Mouse (Mus musculus) forebrain, embryonic 11.5 days (tissue): ENCODE data around the gene Pip4k2a. TPM values are rescaled to one million over a fixed set of nuclear protein-coding genes. Genes with fewer than 3 reads are reported as not detected.

ENCODE experiments used
- ATAC-seq: fragments of 200-750 bp; cut with Nextera tagmentation; replicated peaks from 2 replicates; pipeline ENCODE4 v1.8.0; 2017; ENCODE audit warnings: moderate TSS enrichment; ENCODE audit not compliant: low FRiP score
- DNase-seq: peaks from one replicate; pipeline ENCODE4 v3.0.0-alpha.2; 2017; ENCODE audit warnings: low spot score
- H3K27ac ChIP-seq: fragments of 300-500 bp; sonication (generic); 2 replicates; pipeline ENCODE4 v1.5.1; 2014; ENCODE audit warnings: low read depth, low read length
- H3K27me3 ChIP-seq: fragments of 300-500 bp; sonication (generic); 2 replicates; pipeline ENCODE4 v1.6.1; 2014; ENCODE audit warnings: mild to moderate bottlenecking, low read length, mixed read lengths; ENCODE audit not compliant: control insufficient read depth, insufficient read depth
- H3K36me3 ChIP-seq: fragments of 300-500 bp; sonication (generic); 2 replicates; pipeline ENCODE4 v1.6.1; 2014; ENCODE audit warnings: mild to moderate bottlenecking, low read length, moderate library complexity, mixed read lengths; ENCODE audit not compliant: control insufficient read depth, insufficient read depth
- H3K4me1 ChIP-seq: fragments of 300-500 bp; sonication (generic); replicated peaks from 2 replicates; pipeline ENCODE4 v1.6.1; 2014; ENCODE audit warnings: low read length, mixed read lengths; ENCODE audit not compliant: control insufficient read depth, insufficient read depth
- H3K4me2 ChIP-seq: fragments of 300-500 bp; sonication (generic); 2 replicates; pipeline ENCODE4 v1.6.1; 2014; ENCODE audit warnings: low read depth, mild to moderate bottlenecking, low read length, moderate library complexity, mixed read lengths; ENCODE audit not compliant: severe bottlenecking
- H3K4me3 ChIP-seq: fragments of 300-500 bp; sonication (generic); 2 replicates; pipeline ENCODE4 v1.5.1; 2014; ENCODE audit warnings: low read depth, low read length
- H3K9ac ChIP-seq: fragments of 300-500 bp; sonication (generic); 2 replicates; pipeline ENCODE4 v1.6.1; 2014; ENCODE audit warnings: low read length
- H3K9me3 ChIP-seq: fragments of 300-500 bp; sonication (generic); 2 replicates; pipeline ENCODE4 v1.6.1; 2016; ENCODE audit warnings: low read length, mixed read lengths; ENCODE audit not compliant: control insufficient read depth
- WGBS: fragments of 180-500 bp; shearing (Covaris S2); extraction: QIAGEN DNeasy Blood & Tissue Kit; methylation state at CpG from one replicate; pipeline ENCODE4 v1.1.7; 2014; 5-methylcytosine and 5-hydroxymethylcytosine counted together
- polyA plus RNA-seq: library from polyadenylated mRNA; unstranded; fragments of >200 nt; fragmentation: Nextera tagmentation; extraction: Ambion mirVana; gene quantifications from 2 replicates; pipeline ENCODE4 v1.2.1, GENCODE M21; 2014

The Pip4k2a gene
- polyA plus RNA-seq, 1 experiment from 2014 or later: 9.2 TPM

- Histone ChIP-seq H3K4me3 (no peak overlapping the region), H3K36me3 (no peaks in the 10 kb centered on the region), H3K9me3 (peaks cover 4% of the 10 kb centered on the region; the same call in 1 of the 2 replicates), H3K4me2 (no peak overlapping the region), H3K4me1 (no peaks in the 10 kb centered on the region), H3K27me3 (no peaks in the 10 kb centered on the region), H3K9ac (no peak overlapping the region), H3K27ac (no peak overlapping the region)
- WGBS: 73% methylated on average over 4 of the region's 4 CpGs
- ATAC-seq: no peak
- DNase-seq: no peak
Observed at GRCm38 (mm10) chr2:18974882-18975645, 22.9 kb downstream of the Pip4k2a start.

DNA sequence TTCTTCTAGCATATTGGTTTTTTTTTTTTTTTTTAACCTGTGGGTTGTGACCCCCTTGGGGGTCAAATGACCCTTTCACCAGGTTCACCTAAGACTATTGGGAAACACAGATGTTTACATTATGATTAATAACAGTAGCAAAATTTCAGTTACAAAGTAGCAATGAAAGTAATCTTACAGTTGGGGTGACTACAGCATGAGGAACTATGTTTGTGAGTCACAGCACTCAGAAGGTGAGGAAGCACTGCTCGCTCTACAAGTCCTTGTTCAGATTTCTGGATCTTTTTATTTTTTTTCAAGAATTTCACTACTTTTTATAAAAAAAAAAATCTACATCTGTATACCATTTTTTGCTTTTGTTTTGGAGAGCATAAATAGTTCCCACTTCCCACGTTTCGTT lies 26.4 kb downstream of the Pip4k2a start:
- Histone ChIP-seq H3K27me3 (no peaks in the 10 kb centered on the region), H3K4me2 (no peak overlapping the region), H3K4me1 (no peaks in the 10 kb centered on the region), H3K4me3 (no peak overlapping the region), H3K9me3 (peaks cover 4% of the 10 kb centered on the region; the same call in 1 of the 2 replicates), H3K9ac (no peak overlapping the region), H3K36me3 (no peaks in the 10 kb centered on the region), H3K27ac (no peak overlapping the region)
- DNase-seq: no peak
- ATAC-seq: no peak
- WGBS: 89% methylated on average over 3 of the region's 3 CpGs

DNA sequence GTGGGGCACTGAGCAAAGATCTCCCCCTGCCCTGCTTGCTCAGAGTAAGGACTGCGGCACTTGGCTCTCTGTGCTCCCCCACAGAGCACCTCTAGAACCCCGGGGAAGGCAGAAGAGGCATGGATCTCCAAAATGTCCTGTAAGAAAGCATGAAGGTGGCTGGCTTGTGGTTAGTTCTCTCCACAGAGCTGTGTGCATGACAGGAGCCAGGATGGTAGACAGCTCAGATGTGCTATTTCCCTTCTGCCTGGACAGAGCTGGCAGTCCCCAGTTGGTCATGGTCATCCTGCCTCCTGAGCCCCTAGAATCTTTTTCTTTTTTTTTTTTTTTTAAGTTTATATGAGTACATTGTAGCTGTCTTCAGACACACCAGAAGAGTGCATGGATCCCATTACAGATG lies 27.5 kb downstream of the Pip4k2a start:
- H3K9ac ChIP-seq: no peak overlapping the region
- peaks cover 4% of the 10 kb centered on the region; the same call in 1 of the 2 replicates for H3K9me3 ChIP-seq
- no peaks in the 10 kb centered on the region for H3K36me3 ChIP-seq
- no peak overlapping the region for H3K4me3 ChIP-seq
- DNase-seq (no peak), ATAC-seq (no peak)
- WGBS: 86% methylated on average over 2 of the region's 2 CpGs
- no peak overlapping the region for H3K27ac ChIP-seq
- H3K27me3 ChIP-seq: no peaks in the 10 kb centered on the region
- no peak overlapping the region for H3K4me2 ChIP-seq
- no peaks in the 10 kb centered on the region for H3K4me1 ChIP-seq

DNA sequence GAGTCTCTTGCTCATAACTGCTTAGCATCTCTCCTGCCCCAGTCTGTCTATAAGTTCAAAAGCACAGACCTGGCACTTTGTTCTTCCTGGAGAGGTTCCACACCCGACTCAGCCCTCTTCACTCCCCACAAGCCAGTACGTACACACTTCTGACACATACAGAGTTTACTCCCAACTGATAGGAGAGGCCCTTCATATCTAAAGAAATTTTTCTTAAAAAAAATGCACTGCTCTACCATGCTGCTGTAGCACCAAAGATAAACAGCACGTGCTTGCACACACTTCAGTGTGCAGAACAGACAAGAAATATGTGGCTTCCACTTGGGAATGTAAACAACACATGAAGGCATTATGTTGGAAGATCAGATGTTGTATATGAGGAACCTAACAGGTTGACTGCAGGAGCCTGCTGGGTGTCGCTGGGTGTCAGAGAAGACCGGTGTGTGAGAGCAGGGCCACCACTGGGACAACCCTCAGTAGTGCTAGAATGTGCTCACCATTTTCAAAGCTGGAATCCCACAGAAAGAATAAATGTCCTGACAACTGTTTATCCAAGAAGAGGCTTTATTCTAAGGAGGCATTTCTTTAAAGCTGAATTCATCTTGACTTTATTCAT lies 28.8 kb downstream of the Pip4k2a start:
- ATAC-seq: no peak
- Histone ChIP-seq H3K9ac (no peak overlapping the region), H3K27me3 (no peaks in the 10 kb centered on the region), H3K4me1 (no peaks in the 10 kb centered on the region), H3K27ac (no peak overlapping the region), H3K4me3 (no peak overlapping the region), H3K4me2 (no peak overlapping the region), H3K36me3 (no peaks in the 10 kb centered on the region), H3K9me3 (peaks cover 4% of the 10 kb centered on the region; the same call in 1 of the 2 replicates)
- DNase-seq: no peak
- WGBS: 83% methylated on average over 5 of the region's 5 CpGs

GRCm38 (mm10) chr2:18967451-18968063 lies 30.4 kb downstream of the Pip4k2a start:
- peaks cover under 1% of the 10 kb centered on the region; the same call in 1 of the 2 replicates for H3K9me3 ChIP-seq
- H3K27me3 ChIP-seq: no peaks in the 10 kb centered on the region
- H3K36me3 ChIP-seq: no peaks in the 10 kb centered on the region
- ATAC-seq (no peak), DNase-seq (no peak)
- H3K4me2 ChIP-seq: no peak overlapping the region
- no peaks in the 10 kb centered on the region for H3K4me1 ChIP-seq
- no peak overlapping the region for H3K4me3 ChIP-seq
- no peak overlapping the region for H3K27ac ChIP-seq
- 93% methylated on average over 5 of the region's 5 CpGs for WGBS
- H3K9ac ChIP-seq: no peak overlapping the region

DNA sequence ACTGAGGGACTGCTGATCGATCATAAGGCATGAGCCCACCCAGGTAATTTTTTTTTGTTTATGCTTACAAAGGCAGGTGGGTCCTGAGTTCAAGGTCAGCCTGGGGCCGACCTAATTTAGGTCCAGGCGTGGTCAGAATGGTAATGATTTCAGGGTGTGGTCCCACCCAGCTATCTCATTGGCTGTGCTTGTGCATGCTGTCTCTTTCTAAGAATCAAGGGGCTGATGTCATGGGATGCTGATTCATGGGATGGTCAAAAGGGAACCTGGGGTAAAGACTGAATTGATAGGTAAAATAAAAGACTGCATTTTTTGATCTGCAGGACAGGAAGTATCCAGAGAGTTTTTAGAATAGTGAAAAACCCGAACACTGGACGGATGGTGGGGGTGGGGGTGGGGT lies 31.4 kb downstream of the Pip4k2a start:
- Histone ChIP-seq H3K9ac (no peak overlapping the region), H3K4me1 (no peaks in the 10 kb centered on the region), H3K36me3 (no peaks in the 10 kb centered on the region), H3K27me3 (no peaks in the 10 kb centered on the region), H3K27ac (no peak overlapping the region), H3K4me2 (no peak overlapping the region), H3K9me3 (no peaks in the 10 kb centered on the region), H3K4me3 (no peak overlapping the region)
- 87% methylated on average over 5 of the region's 5 CpGs for WGBS
- DNase-seq: no peak
- no peak for ATAC-seq

DNA sequence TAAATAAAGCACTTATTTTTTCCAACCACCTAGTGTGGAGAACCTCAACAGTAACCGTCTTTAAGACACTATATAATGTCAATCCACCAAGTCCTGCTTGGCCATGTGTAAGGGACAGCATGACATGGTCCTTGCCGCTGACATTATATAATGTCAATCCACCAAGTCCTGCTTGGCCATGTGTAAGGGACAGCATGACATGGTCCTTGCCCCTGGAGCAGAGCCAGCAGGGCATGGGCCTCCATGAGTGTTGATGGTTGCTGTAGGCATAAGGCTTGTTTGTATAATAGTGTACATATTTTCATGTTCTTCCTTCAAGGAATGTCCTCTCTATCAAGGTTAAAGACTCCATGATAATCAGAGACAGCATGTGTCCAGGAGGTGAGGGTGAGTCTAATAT lies 32.0 kb downstream of the Pip4k2a start:
- DNase-seq (no peak), ATAC-seq (no peak)
- Histone ChIP-seq H3K27ac (no peak overlapping the region), H3K36me3 (no peaks in the 10 kb centered on the region), H3K9me3 (no peaks in the 10 kb centered on the region), H3K27me3 (no peaks in the 10 kb centered on the region), H3K4me3 (no peak overlapping the region), H3K4me1 (no peaks in the 10 kb centered on the region), H3K4me2 (no peak overlapping the region), H3K9ac (no peak overlapping the region)
- 95% methylated on average over 2 of the region's 2 CpGs for WGBS

DNA sequence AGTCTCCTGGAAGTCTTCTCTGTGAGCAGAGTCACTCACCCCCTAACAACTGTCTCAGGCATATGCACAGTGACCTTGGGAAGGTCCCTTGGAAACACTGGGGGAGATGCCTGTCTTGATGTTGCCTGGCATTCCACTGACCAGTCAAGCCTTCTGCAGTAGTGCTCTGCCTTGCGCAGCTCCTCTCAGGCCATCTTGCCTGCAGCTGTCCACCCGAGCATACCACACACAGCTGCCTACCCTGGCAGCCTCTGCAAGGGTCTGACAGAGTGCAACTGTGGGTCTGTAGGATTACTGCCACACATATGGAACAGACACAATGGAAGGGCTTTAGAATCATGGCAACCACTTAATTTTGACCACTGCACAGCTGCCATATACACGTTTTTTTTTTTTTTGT lies 32.8 kb downstream of the Pip4k2a start:
- H3K36me3 ChIP-seq: no peaks in the 10 kb centered on the region
- no peak overlapping the region for H3K4me2 ChIP-seq
- no peak overlapping the region for H3K27ac ChIP-seq
- DNase-seq (no peak), ATAC-seq (no peak)
- no peaks in the 10 kb centered on the region for H3K9me3 ChIP-seq
- no peaks in the 10 kb centered on the region for H3K27me3 ChIP-seq
- WGBS: 86% methylated on average over 3 of the region's 3 CpGs
- no peak overlapping the region for H3K9ac ChIP-seq
- no peak overlapping the region for H3K4me3 ChIP-seq
- no peaks in the 10 kb centered on the region for H3K4me1 ChIP-seq
